Mouse (Mus musculus) cerebellum, adult 2 months (tissue): ENCODE measurements around the gene Ldlrad3.

Experiments
- CTCF ChIP-seq: fragments of 200-500 bp; IDR thresholded peaks from 2 replicates; pipeline ENCODE4 v1.5.1; 2011; ENCODE audit warnings: low read depth, mild to moderate bottlenecking, control low read depth, low read length, moderate library complexity, borderline replicate concordance; ENCODE audit not compliant: insufficient read depth
- POLR2A ChIP-seq: fragments of 200-500 bp; IDR thresholded peaks from 2 replicates; pipeline ENCODE4 v1.6.1; 2011; ENCODE audit warnings: low read length, control low read depth, borderline replicate concordance; ENCODE audit not compliant: insufficient read depth

DNA sequence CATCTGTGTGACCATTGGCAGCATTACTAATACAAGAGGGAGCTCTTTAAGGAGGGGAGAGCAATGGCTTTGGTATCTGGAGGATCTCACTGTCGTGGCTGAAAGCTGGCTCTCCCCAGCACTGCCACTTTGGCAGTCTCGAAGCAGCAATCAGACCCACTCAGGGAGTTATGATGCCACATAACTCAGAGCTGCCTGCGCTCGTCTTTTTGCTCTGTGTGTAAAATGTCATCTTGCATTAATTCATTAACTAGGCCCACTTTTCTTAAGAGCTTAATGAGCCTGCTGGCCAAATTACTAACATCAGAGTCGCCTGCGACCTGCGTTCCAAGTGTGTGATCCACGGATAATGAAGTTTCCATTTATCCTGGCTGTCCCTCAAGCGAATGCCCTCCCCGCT, 230.1 kb downstream of the Ldlrad3 start:
- TF ChIP-seq POLR2A, result no peak
- no peak for TF ChIP-seq CTCF
